Mouse (Mus musculus) embryo, embryonic 11 days (tissue): Measurements from ENCODE around the gene Adam25.
"Not testable (repeated sequence)": the region's sequence is repeated elsewhere in the genome, so short reads cannot be mapped to it uniquely, and the experiment has no call there.

Source experiments
- DNase-seq: peaks from one replicate; pipeline ENCODE4 v3.0.0-alpha.2; 2015

Gene Adam25

DNA sequence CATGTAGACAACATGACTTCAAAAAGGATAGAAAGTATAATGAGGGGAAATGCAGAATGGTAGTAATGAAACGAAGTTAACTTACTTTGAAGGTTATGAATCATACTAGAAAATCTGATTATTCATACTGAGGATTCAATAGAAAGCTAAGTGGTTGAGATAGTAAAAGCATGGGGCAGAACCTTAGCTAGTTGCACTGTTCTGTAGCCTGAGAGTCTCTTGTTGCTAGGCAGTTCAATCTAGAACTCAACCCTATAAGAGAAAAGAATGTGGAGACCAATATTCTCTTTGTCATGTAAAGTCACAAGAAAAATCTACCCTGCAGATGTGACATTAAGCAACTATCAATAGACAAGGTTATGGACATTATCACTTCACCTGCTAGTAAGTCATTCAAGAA lies at the start of gene Adam25:
Gene Adam25 (plus strand): TSS at position 301 of the 400 bp plus-strand sequence.
- not testable (repeated sequence) for DNase-seq

- DNase-seq = not testable (repeated sequence)
Observed at GRCm38 (mm10) chr8:40715406-40715805, 36.6 kb upstream of the Adam25 start.

DNA sequence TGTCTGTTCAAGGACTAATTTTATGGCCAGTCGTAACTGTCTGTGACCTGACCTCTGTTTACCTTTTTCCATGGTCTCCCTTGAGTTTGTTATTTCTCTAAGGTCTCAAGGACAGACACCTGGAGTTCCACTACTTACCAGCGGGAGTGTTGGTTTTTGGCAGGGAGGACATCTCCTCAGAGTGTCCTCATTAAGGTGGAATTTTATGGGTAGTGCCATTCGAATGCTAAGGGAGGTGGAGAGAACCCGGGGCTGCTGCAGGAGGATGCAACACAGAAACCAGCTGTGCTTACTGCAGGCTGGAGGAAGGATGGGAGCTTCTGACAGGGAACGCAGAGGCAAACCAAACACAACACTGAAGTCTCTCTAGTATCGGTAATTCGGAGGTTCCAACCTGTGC lies 36.0 kb upstream of the Adam25 start:
- no peak for DNase-seq

- peak; percentile 56 for DNase-seq
Observed at GRCm38 (mm10) chr8:40783320-40783719, 31.3 kb downstream of the Adam25 start.

GRCm38 (mm10) chr8:40792973-40793372 lies 41.0 kb downstream of the Adam25 start, which contains the start of gene Adam20:
Gene Adam20 (plus strand): TSS chr8:40793273.
- not testable (repeated sequence) for DNase-seq

- no peak for DNase-seq
Observed at GRCm38 (mm10) chr8:40803379-40804079, 51.5 kb downstream of the Adam25 start.
